Mouse (Mus musculus) liver, embryonic 15.5 days (tissue): ENCODE data around the gene Add1. TPM values are rescaled to one million over a fixed set of nuclear protein-coding genes. Genes with fewer than 3 reads are reported as not detected.

Experiments used
- ATAC-seq: fragments of 200-750 bp; cut with Nextera tagmentation; 2 replicates; pipeline ENCODE4 v1.8.0; 2017; ENCODE audit warnings: moderate number of reproducible peaks, mild to moderate bottlenecking, moderate library complexity; ENCODE audit not compliant: insufficient read depth
- H3K27ac ChIP-seq: fragments of 300-500 bp; sonication (generic); replicated peaks from 2 replicates; pipeline ENCODE4 v1.5.1; 2015; ENCODE audit warnings: mild to moderate bottlenecking, inconsistent platforms
- H3K27me3 ChIP-seq: fragments of 300-500 bp; sonication (generic); 2 replicates; pipeline ENCODE4 v1.6.1; 2015; ENCODE audit warnings: mild to moderate bottlenecking, inconsistent platforms
- H3K36me3 ChIP-seq: fragments of 300-500 bp; sonication (generic); replicated peaks from 2 replicates; pipeline ENCODE4 v1.6.1; 2015; ENCODE audit warnings: moderate library complexity, mild to moderate bottlenecking, inconsistent platforms
- H3K4me1 ChIP-seq: fragments of 300-500 bp; sonication (generic); replicated peaks from 2 replicates; pipeline ENCODE4 v1.6.1; 2015; ENCODE audit warnings: inconsistent platforms
- H3K4me2 ChIP-seq: fragments of 300-500 bp; sonication (generic); 2 replicates; pipeline ENCODE4 v1.6.1; 2015; ENCODE audit warnings: moderate library complexity, mild to moderate bottlenecking, inconsistent platforms
- H3K4me3 ChIP-seq: fragments of 300-500 bp; sonication (generic); replicated peaks from 2 replicates; pipeline ENCODE4 v1.5.1; 2015; ENCODE audit warnings: mild to moderate bottlenecking, inconsistent platforms
- H3K9ac ChIP-seq: fragments of 300-500 bp; sonication (generic); 2 replicates; pipeline ENCODE4 v1.6.1; 2015; ENCODE audit warnings: moderate library complexity, mild to moderate bottlenecking, inconsistent platforms
- H3K9me3 ChIP-seq: fragments of 300-500 bp; sonication (generic); replicated peaks from 2 replicates; pipeline ENCODE4 v1.6.1; 2016; ENCODE audit warnings: inconsistent platforms
- WGBS: fragments of 180-500 bp; shearing (Covaris S2); methylation state at CpG from one replicate; pipeline ENCODE4 v1.1.7; 2015; ENCODE audit warnings: mixed read lengths; ENCODE audit not compliant: insufficient replicate concordance; 5-methylcytosine and 5-hydroxymethylcytosine counted together
- polyA plus RNA-seq: library from polyadenylated mRNA; unstranded; fragments of >200 nt; fragmentation: Nextera tagmentation; extraction: Ambion mirVana; gene quantifications from 2 replicates; pipeline ENCODE4 v1.2.1, GENCODE M21; 2015

Add1 gene
- polyA plus RNA-seq, 1 experiment from 2014 or later, result 135 TPM

GRCm38 (mm10) chr5:34642932-34643331 is 69.5 kb downstream of the Add1 start:
- H3K9me3 ChIP-seq, result no peaks in the 10 kb centered on the region

GRCm38 (mm10) chr5:34647581-34647980 is 74.1 kb downstream of the Add1 start:
- Histone ChIP-seq H3K4me2 (no peak overlapping the region), H3K27me3 (no peaks in the 10 kb centered on the region), H3K9ac (no peak overlapping the region), H3K36me3 (peaks cover 98% of the 10 kb centered on the region), H3K9me3 (no peaks in the 10 kb centered on the region), H3K27ac (no peak overlapping the region), H3K4me3 (no peak overlapping the region), H3K4me1 (no peaks in the 10 kb centered on the region)
- ATAC-seq, result no peak
- WGBS, result 43% methylated on average over 4 of the region's 4 CpGs

More at GRCm38 (mm10) chr5:34642932-34643331, 69.5 kb downstream of the Add1 start:
- peak; percentile 49 for ATAC-seq
- Histone ChIP-seq H3K4me2 (no peak overlapping the region), H3K9ac (no peak overlapping the region), H3K4me3 (no peak overlapping the region), H3K4me1 (peaks cover under 1% of the 10 kb centered on the region; the same call in 1 of the 2 replicates), H3K36me3 (peaks cover 94% of the 10 kb centered on the region), H3K27ac (no peak overlapping the region), H3K27me3 (no peaks in the 10 kb centered on the region)
- WGBS, result 75% methylated on average over 5 of the region's 5 CpGs

GRCm38 (mm10) chr5:34652961-34653360 is 79.5 kb downstream of the Add1 start:
- H3K4me1 ChIP-seq, result peaks cover 13% of the 10 kb centered on the region
- no peak overlapping the region for H3K27ac ChIP-seq
- H3K36me3 ChIP-seq, result peaks cover 91% of the 10 kb centered on the region
- H3K9ac ChIP-seq, result no peak overlapping the region
- no peaks in the 10 kb centered on the region for H3K9me3 ChIP-seq
- 55% methylated on average over 5 of the region's 5 CpGs for WGBS
- H3K4me2 ChIP-seq, result no peak overlapping the region
- H3K4me3 ChIP-seq, result no peak overlapping the region
- no peak for ATAC-seq
- no peaks in the 10 kb centered on the region for H3K27me3 ChIP-seq

- 77% methylated on average over 9 of the region's 9 CpGs for WGBS
- no peaks in the 10 kb centered on the region for H3K27me3 ChIP-seq
- peaks cover 76% of the 10 kb centered on the region for H3K36me3 ChIP-seq
Observed at GRCm38 (mm10) chr5:34654881-34655280, 81.4 kb downstream of the Add1 start.

GRCm38 (mm10) chr5:34657556-34657955 is 84.1 kb downstream of the Add1 start:
- H3K4me3 ChIP-seq, result no peak overlapping the region
- 76% methylated on average over 8 of the region's 8 CpGs for WGBS
- H3K27ac ChIP-seq, result no peak overlapping the region
- H3K9me3 ChIP-seq, result no peaks in the 10 kb centered on the region
- peaks cover 41% of the 10 kb centered on the region for H3K4me1 ChIP-seq
- no peak overlapping the region for H3K9ac ChIP-seq
- H3K27me3 ChIP-seq, result no peaks in the 10 kb centered on the region
- no peak overlapping the region for H3K4me2 ChIP-seq
- H3K36me3 ChIP-seq, result peaks cover 49% of the 10 kb centered on the region
- no peak for ATAC-seq

More at GRCm38 (mm10) chr5:34654881-34655280, 81.4 kb downstream of the Add1 start:
- no peak for ATAC-seq
- Histone ChIP-seq H3K4me3 (no peak overlapping the region), H3K27ac (no peak overlapping the region), H3K4me1 (peaks cover 28% of the 10 kb centered on the region), H3K9ac (no peak overlapping the region), H3K4me2 (no peak overlapping the region), H3K9me3 (no peaks in the 10 kb centered on the region)

- under 1% methylated on average over 60 of the region's 60 CpGs for WGBS
- H3K4me2 ChIP-seq, result peak within 1 kb of the TSS; percentile 91
- H3K36me3 ChIP-seq, result peaks cover 26% of the 10 kb centered on the region
- no peaks in the 10 kb centered on the region for H3K9me3 ChIP-seq
- H3K4me1 ChIP-seq, result peaks cover 32% of the 10 kb centered on the region
- ATAC-seq, result peak; percentile 99
- peak within 1 kb of the TSS; percentile 65 for H3K4me3 ChIP-seq
- H3K27me3 ChIP-seq, result no peaks in the 10 kb centered on the region
- peak within 1 kb of the TSS; percentile 93 for H3K27ac ChIP-seq
- H3K9ac ChIP-seq, result peak within 1 kb of the TSS; percentile 82
Observed at GRCm38 (mm10) chr5:34659686-34660590, 86.5 kb downstream of the Add1 start, which contains the start of the genes Nop14 and Grk4. Gene Nop14, minus strand, starts transcription at chr5:34660148. Gene Grk4, plus strand, starts transcription at chr5:34660379.

- Histone ChIP-seq H3K4me3 (peak overlapping the region; percentile 65), H3K4me2 (peak overlapping the region; percentile 91), H3K9me3 (no peaks in the 10 kb centered on the region), H3K27me3 (no peaks in the 10 kb centered on the region), H3K9ac (peak overlapping the region; percentile 82), H3K27ac (peak overlapping the region; percentile 93), H3K36me3 (peaks cover 19% of the 10 kb centered on the region), H3K4me1 (peaks cover 32% of the 10 kb centered on the region)
- ATAC-seq, result no peak
- WGBS, result under 1% methylated on average over 57 of the region's 57 CpGs
Observed at GRCm38 (mm10) chr5:34660591-34661130, 87.2 kb downstream of the Add1 start.

GRCm38 (mm10) chr5:34661909-34662308 is 88.4 kb downstream of the Add1 start:
- Histone ChIP-seq H3K4me1 (peaks cover 32% of the 10 kb centered on the region), H3K9ac (no peak overlapping the region), H3K9me3 (no peaks in the 10 kb centered on the region), H3K27ac (no peak overlapping the region), H3K27me3 (no peaks in the 10 kb centered on the region), H3K4me2 (peak overlapping the region; percentile 91; the same call in 1 of the 2 replicates), H3K4me3 (no peak overlapping the region), H3K36me3 (peaks cover 9% of the 10 kb centered on the region)
- no peak for ATAC-seq
- WGBS, result 70% methylated on average over 4 of the region's 4 CpGs

GRCm38 (mm10) chr5:34663231-34663630 is 89.8 kb downstream of the Add1 start:
- 0 out of 2 replicates have a peak, but pooled peaks cover under 1% of the 10 kb centered on the region for H3K36me3 ChIP-seq
- WGBS, result 77% methylated on average over 2 of the region's 2 CpGs
- H3K27ac ChIP-seq, result no peak overlapping the region
- no peak overlapping the region for H3K4me3 ChIP-seq
- ATAC-seq, result no peak
- H3K9me3 ChIP-seq, result no peaks in the 10 kb centered on the region
- H3K4me1 ChIP-seq, result peaks cover 25% of the 10 kb centered on the region
- H3K9ac ChIP-seq, result no peak overlapping the region
- H3K4me2 ChIP-seq, result no peak overlapping the region
- no peaks in the 10 kb centered on the region for H3K27me3 ChIP-seq

- ATAC-seq, result no peak
- H3K4me1 ChIP-seq, result no peaks in the 10 kb centered on the region
- H3K4me3 ChIP-seq, result no peak overlapping the region
- 73% methylated on average over 2 of the region's 2 CpGs for WGBS
- no peak overlapping the region for H3K4me2 ChIP-seq
- H3K27ac ChIP-seq, result no peak overlapping the region
- H3K36me3 ChIP-seq, result no peaks in the 10 kb centered on the region
- H3K9ac ChIP-seq, result no peak overlapping the region
- no peaks in the 10 kb centered on the region for H3K27me3 ChIP-seq
- no peaks in the 10 kb centered on the region for H3K9me3 ChIP-seq
Observed at GRCm38 (mm10) chr5:34669493-34669892, 96.0 kb downstream of the Add1 start.

- no peak for ATAC-seq
- 69% methylated on average over 4 of the region's 4 CpGs for WGBS
- H3K9ac ChIP-seq, result no peak overlapping the region
- H3K27me3 ChIP-seq, result no peaks in the 10 kb centered on the region
- no peaks in the 10 kb centered on the region for H3K4me1 ChIP-seq
- H3K36me3 ChIP-seq, result no peaks in the 10 kb centered on the region
- H3K4me2 ChIP-seq, result no peak overlapping the region
- no peak overlapping the region for H3K4me3 ChIP-seq
- no peaks in the 10 kb centered on the region for H3K9me3 ChIP-seq
- H3K27ac ChIP-seq, result no peak overlapping the region
Observed at GRCm38 (mm10) chr5:34670280-34670679, 96.8 kb downstream of the Add1 start.
